Mouse (Mus musculus): Measurements from ENCODE around the gene Cacng6.
"Not testable (repeated sequence)": the region's sequence is repeated elsewhere in the genome, so short reads cannot be mapped to it uniquely, and the experiment has no call there.

The Cacng6 gene

GRCm38 (mm10) chr7:3423895-3424294 lies at the start of gene Cacng6:
TSS of gene Cacng6 (plus strand) at chr7:3424195.
- no peak for DNase-seq (ENCODE audit: extremely low read depth, low read depth, low spot score)

GRCm38 (mm10) chr7:3376831-3377230 lies 47.2 kb upstream of the Cacng6 start:
- DNase-seq (ENCODE audit: extremely low read depth, low read depth, low spot score), result no peak

GRCm38 (mm10) chr7:3382123-3382522 lies 41.9 kb upstream of the Cacng6 start:
- DNase-seq (ENCODE audit: extremely low read depth, low read depth, low spot score), result no peak

- DNase-seq (ENCODE audit: extremely low read depth, low read depth, low spot score), result no peak
These were observed 39.1 kb upstream of the Cacng6 start for GRCm38 (mm10) chr7:3384807-3385319.

- DNase-seq (ENCODE audit: extremely low read depth, low read depth, low spot score), result no peak
These were observed 37.8 kb upstream of the Cacng6 start for GRCm38 (mm10) chr7:3386036-3386730.

GRCm38 (mm10) chr7:3387761-3388160 lies 36.2 kb upstream of the Cacng6 start:
- DNase-seq (ENCODE audit: extremely low read depth, low read depth, low spot score), result no peak

GRCm38 (mm10) chr7:3388885-3389284 lies 35.1 kb upstream of the Cacng6 start:
- DNase-seq (ENCODE audit: extremely low read depth, low read depth, low spot score), result no peak

GRCm38 (mm10) chr7:3389444-3390412 lies 34.3 kb upstream of the Cacng6 start:
- no peak for DNase-seq (ENCODE audit: extremely low read depth, low read depth, low spot score)

GRCm38 (mm10) chr7:3390413-3391080 lies 33.4 kb upstream of the Cacng6 start, which contains the start of gene Cacng8:
TSS of gene Cacng8 (plus strand) at chr7:3390683.
- no peak for DNase-seq (ENCODE audit: extremely low read depth, low read depth, low spot score)

GRCm38 (mm10) chr7:3391081-3391451 lies 32.9 kb upstream of the Cacng6 start:
- DNase-seq (ENCODE audit: extremely low read depth, low read depth, low spot score), result no peak

- DNase-seq (ENCODE audit: extremely low read depth, low read depth, low spot score), result no peak
These were observed 32.2 kb upstream of the Cacng6 start for GRCm38 (mm10) chr7:3391809-3392208.

- no peak for DNase-seq (ENCODE audit: extremely low read depth, low read depth, low spot score)
These were observed 26.6 kb upstream of the Cacng6 start for GRCm38 (mm10) chr7:3397355-3397754.

- no peak for DNase-seq (ENCODE audit: extremely low read depth, low read depth, low spot score)
These were observed 26.2 kb upstream of the Cacng6 start for GRCm38 (mm10) chr7:3397797-3398196.

GRCm38 (mm10) chr7:3398363-3398762 lies 25.6 kb upstream of the Cacng6 start:
- DNase-seq (ENCODE audit: extremely low read depth, low read depth, low spot score), result not testable (repeated sequence)

GRCm38 (mm10) chr7:3399937-3400336 lies 24.1 kb upstream of the Cacng6 start:
- DNase-seq (ENCODE audit: extremely low read depth, low read depth, low spot score), result no peak

- DNase-seq (ENCODE audit: extremely low read depth, low read depth, low spot score), result no peak
These were observed 14.1 kb upstream of the Cacng6 start for GRCm38 (mm10) chr7:3409729-3410520.

- DNase-seq (ENCODE audit: extremely low read depth, low read depth, low spot score), result no peak
These were observed 12.6 kb upstream of the Cacng6 start for GRCm38 (mm10) chr7:3411160-3411941.

- no peak for DNase-seq (ENCODE audit: extremely low read depth, low read depth, low spot score)
These were observed 12.0 kb upstream of the Cacng6 start for GRCm38 (mm10) chr7:3412036-3412435.

- no peak for DNase-seq (ENCODE audit: extremely low read depth, low read depth, low spot score)
These were observed 9.1 kb upstream of the Cacng6 start for GRCm38 (mm10) chr7:3414888-3415287.

- no peak for DNase-seq (ENCODE audit: extremely low read depth, low read depth, low spot score)
These were observed 8.6 kb upstream of the Cacng6 start for GRCm38 (mm10) chr7:3415378-3415777.

Measured in fat pad, adult 2 months (tissue).